Mouse (Mus musculus) lung, postnatal 0 days (tissue): Measurements from ENCODE around the gene 6030458C11Rik.

Source experiments
- CTCF ChIP-seq: IDR thresholded peaks from 2 replicates; pipeline ENCODE4 v1.5.1; 2016; ENCODE audit warnings: antibody characterized with exemption, mild to moderate bottlenecking
- EP300 ChIP-seq: IDR thresholded peaks from 2 replicates; pipeline ENCODE4 v1.6.1; 2016; ENCODE audit warnings: antibody characterized with exemption, mild to moderate bottlenecking, control low read depth

DNA sequence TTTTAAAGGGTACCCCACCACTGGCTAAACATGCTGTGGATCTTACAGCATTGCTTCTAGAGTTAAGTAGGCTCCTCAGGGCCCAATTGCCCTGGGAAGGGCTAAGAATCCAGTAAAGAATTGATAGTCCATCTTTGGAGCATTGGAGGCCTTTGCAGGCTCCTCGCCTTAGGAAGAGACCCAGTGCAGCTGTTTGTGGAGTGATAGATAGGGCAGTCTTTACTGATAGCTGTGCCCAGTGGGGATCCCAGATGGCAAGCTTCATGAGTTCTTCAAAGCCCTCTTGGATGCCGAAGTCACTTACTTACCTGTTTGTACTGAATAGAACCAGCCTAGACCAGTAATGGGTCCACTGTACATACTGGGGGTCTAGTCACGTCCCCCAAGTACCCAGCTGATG, 34.2 kb upstream of the 6030458C11Rik start:
- TF ChIP-seq CTCF (no peak), EP300 (no peak)
